Comparison of ENCODE assay signal across 17 mouse cellular contexts in the genomic region with DNA sequence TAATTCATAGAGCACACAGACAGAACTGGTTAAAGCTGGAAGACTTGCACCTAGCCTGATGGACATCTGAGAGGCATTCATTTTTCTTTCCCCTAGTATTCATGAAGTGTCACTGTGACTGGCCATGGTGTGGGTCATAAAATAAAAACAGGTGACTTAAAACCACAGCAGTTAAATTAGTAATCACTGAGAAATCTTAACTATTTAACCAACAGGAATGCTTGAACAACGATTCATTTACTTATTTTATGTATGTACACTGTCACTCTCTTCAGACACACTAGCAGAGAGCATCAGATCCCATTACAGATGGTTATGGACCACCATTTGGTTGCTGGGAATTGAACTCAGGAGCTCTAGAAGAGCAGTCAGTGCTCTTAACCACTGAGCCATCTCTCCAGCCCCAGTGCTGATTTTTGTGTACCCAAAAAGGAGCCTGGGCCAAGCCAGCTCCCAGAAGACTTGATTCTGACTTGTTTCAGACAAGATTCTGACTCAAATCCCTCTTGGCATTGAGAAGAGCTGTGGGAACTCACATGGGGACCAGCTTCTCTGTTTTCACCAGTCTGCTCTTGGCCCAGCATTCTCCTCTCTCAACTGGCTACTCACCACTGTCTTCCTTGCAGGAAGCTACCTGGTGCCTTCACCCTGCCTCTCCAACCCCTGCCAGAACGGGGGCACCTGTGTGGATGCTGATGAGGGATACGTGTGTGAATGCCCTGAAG.
"Had no signal": no experiment of that assay in that cellular context is flagged by ENCODE, and none has a peak within 500 bp of the region (broad histone marks: within the 10 kb centered on the region; RNA-seq: fewer than 3 reads in every experiment).

No protein-coding gene starts in this region.

- ATAC-seq: hindbrain, embryonic 16.5 days; inflammation-experienced regulatory T-cells, adult 6 months; intestine, embryonic 15.5 days; intestine, postnatal 0 days had no signal

- DNase-seq: gastrocnemius, postnatal 14 days; gastrocnemius, postnatal 36 days; heart, postnatal 10 days; heart, postnatal 4 days; kidney, adult 18-20 months; kidney, adult 8-10 months; kidney, postnatal 10 days; kidney, postnatal 25 days; kidney, postnatal 4 days; liver; liver, embryonic 13.5 days had no signal

- H3K27me3 ChIP-seq: hindbrain, embryonic 12.5 days; intestine, embryonic 15.5 days; limb, embryonic 12.5 days had no signal
